Mouse (Mus musculus) ovary, postnatal 36 days (tissue): ENCODE results near the gene Emilin2.
"Not testable (repeated sequence)": the region's sequence is repeated elsewhere in the genome, so short reads cannot be mapped to it uniquely, and the experiment has no call there.

Experiments used
- DNase-seq: peaks from one replicate; pipeline ENCODE4 v3.0.0; 2022; ENCODE audit warnings: low spot score, mixed read lengths

The Emilin2 gene

GRCm38 (mm10) chr17:71311340-71312171 is at the start of gene Emilin2:
Emilin2 (minus strand) TSS chr17:71311978.
- no peak for DNase-seq

- no peak for DNase-seq
Measured at GRCm38 (mm10) chr17:71355526-71355925, 43.7 kb upstream of the Emilin2 start.

DNA sequence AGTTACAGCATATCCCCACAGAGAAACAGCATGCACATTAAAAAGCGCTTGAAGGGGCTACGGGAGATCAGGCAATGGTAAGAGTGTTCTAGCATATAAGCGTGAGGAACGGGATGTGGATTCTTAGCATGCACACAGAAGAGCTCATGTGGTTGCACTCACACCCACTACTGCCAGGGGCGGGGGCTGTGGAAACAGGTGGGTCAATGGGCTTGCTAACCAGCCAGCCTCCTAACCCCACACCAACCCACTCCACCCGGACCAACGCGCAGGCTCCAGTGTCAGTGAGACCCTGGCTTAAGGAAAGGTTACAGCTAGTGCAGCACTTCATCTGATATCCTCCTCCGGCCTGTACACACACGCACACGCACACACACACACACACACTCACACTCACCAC is 42.4 kb upstream of the Emilin2 start:
- DNase-seq: no peak

GRCm38 (mm10) chr17:71348188-71348587 is 36.4 kb upstream of the Emilin2 start:
- no peak for DNase-seq

- DNase-seq: no peak
Measured at GRCm38 (mm10) chr17:71342006-71342405, 30.2 kb upstream of the Emilin2 start.

GRCm38 (mm10) chr17:71338627-71339026 is 26.8 kb upstream of the Emilin2 start:
- no peak for DNase-seq

DNA sequence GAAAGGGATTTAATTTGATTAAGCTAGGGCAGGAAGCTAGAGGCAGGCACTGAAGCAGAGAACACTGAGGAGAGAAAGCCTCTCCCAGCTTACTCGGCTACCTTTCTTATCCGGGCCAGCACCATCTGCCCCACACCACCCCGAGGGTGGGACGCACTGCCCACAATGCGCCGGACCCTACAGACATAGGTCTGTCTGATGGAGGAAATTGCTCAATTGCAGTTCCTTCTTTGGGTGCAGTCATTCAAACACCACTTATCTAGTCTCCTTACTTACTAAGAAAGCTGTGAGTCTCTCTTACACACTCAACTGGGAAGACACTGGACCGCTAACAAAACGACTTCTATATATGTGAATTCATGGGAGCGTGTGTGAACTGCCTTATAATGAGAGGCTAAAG is 25.8 kb upstream of the Emilin2 start:
- DNase-seq: no peak

DNA sequence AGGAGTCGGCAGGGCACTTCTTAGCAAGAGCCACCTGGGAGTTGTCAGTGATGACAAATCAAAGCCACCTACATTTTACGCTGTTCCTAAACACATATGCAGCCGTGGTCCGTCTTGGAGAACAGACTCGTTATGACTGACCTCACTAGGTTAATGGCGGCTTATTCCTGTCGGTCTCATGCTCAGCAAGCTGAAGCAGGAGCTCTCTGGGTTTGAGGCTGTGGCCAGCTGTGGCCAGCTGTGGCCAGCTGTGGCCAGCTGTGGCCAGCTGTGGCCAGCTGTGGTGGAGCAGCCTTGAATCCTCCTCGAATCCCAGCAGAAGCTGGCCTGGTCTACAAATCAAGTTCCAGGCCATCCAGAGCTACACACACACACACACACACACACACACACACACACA is 24.6 kb upstream of the Emilin2 start:
- DNase-seq: no peak

DNA sequence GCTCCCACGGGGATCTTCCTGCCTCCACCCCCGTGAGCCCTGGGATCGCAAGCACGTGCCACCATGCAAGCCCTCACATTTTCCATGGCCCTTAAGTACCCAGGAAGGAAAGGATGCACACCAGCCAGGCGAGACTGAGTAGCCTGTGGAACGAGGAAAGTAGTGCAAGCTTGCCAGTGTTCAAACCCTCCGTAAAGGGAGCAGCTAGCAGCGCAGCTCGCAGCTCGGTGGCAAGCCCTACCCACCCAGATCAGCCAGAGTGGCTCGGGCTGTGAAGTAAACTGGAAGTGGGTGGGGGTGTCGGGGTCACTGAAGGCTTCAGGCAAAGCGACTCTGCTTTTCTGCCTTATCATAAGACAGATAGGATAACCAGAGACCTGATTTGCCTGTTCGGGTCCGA is 20.5 kb upstream of the Emilin2 start:
- no peak for DNase-seq

DNA sequence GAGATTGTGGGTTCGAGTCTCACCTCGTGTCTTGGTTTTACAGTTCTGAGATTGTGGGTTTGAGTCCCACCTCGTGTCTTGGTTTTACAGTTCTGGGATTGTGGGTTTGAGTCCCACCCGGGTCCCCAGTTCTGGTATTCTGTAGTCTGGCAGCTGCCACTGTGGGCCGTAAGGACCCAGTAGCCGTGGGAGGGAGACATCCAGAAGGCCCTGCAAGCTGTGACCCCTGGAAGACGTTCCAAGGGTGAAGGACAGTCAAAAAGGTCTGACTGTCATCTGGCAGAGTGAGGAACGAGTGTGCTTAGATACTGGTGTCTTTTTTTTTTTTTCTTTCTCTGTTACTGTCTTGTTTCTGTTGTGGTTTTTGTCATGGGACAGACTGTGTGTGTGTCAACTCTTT is 9.0 kb upstream of the Emilin2 start:
- not testable (repeated sequence) for DNase-seq

DNA sequence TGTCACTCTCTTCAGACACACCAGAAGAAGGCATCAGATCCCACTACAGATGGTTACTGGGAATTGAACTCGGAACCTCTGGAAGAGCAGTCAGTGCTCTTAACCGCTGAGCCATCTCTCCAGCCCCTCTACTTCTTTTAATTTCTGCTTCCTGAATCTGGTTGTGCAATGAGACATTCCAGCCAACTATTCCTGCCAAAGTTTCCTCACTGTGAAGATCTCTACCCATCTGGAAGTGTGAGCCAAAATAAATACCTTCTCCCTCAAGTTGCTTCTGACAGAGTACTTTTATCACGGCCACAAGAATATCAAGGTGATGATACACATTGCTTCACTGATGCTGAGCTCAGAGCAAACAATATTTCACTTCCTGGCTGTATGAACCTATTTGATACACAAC is 7.6 kb upstream of the Emilin2 start:
- DNase-seq: no peak

GRCm38 (mm10) chr17:71317571-71317970 is 5.8 kb upstream of the Emilin2 start:
- DNase-seq: no peak

DNA sequence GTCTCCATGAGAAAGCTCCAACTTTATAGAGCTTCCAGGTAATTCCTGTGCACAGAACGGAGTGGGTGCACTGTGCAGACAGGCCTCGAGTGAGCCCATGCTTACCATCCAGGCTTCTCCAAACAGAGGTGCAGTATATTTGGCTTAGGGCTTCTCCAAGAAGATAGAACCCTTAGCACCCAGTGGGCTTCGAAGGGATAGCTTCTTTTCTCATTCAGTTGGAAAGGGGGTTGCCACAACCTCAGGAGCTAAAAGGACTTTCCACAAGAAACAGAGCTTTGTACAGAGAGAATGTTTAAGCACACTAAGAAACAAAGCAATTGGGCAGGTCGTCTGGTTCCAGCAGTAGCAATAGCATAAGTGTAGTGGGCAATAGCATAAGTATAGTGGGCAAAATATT is 2.5 kb upstream of the Emilin2 start:
- DNase-seq: no peak

- DNase-seq: peak; percentile 47
Measured at GRCm38 (mm10) chr17:71310486-71311339, 1.1 kb downstream of the Emilin2 start.

GRCm38 (mm10) chr17:71309711-71310485 is 1.9 kb downstream of the Emilin2 start:
- no peak for DNase-seq

- DNase-seq: no peak
Measured at GRCm38 (mm10) chr17:71309141-71309540, 2.6 kb downstream of the Emilin2 start.

DNA sequence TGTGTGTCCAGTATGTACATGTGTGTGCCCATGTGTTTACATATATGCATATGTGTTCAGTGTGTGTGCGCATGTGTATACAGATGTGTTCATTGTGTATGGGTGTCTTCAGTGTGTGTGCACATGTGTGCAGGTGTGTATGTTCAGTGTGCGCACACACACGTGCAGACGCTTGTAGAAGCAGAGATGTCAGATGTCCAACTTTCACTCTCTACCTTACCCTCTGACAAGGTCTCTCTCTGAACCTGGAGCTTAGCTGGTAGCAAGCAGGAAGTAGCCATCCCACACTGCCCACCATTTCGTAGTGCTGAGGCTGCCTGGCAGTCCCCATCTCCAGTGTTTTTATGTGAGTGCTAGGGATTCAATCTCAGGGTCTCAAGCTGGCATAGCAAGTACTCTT is 3.5 kb downstream of the Emilin2 start:
- DNase-seq: no peak

DNA sequence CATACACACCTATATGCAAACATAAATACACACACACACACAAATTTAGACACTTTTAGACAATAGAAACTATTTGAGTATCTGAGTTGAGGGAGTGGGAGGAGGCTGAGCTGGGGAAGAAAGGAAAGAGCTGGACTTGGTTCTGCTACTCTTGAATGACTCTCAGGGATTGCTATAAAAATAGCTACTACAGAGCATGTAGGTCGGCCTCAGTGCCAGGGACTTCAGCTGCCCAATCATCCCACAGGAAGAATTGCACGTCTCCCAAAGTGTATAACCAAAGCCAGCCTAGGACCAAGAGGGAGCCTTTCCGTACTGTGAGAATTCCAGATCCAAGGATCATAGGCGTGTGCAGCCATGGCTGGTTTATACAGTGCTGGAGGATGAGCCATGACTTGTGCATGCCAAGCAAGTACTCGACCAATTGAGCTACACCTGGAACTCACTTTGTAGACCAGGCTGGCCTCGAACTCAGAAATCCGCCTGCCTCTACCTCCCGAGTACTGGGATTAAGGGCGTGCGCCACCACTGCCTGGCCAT is 4.5 kb downstream of the Emilin2 start:
- DNase-seq: no peak

DNA sequence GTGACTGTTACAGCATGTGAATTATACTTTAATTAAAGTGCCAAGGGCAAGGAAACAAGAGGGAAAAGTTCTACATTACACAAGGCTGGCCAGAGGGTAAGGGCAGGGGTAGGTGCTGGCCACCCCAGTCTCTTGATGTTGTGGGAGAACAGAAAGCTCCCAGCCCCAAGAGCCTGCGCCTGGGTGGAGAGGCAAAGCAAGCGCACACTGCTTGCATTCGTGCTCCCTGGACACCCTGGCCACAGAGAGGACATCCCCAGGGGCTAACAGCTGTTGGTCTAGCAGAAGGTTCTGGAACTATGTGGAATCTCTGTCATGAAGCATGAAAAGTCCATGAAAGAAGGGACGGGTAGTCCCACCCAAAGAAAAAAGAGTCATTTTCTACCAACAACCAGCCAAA is 5.1 kb downstream of the Emilin2 start:
- no peak for DNase-seq

DNA sequence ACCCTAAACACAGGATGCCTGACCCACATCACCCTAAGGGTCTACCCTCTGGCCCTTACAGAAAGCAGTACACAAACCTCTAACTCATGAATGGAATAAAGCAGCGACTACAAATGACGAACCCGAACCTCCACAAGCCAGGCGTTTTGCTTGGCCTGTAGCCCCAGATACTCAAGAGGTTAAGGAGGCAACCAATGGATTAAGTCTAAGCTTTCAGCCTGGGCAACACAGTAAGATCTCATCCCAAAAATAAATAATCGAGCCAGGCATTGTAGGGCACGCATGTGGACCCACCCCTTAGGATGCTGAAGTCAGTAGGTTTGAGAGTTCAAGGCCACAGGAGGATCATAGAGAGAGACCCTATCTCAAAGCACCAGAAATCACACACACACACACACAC is 5.7 kb downstream of the Emilin2 start:
- no peak for DNase-seq

- no peak for DNase-seq
Measured at GRCm38 (mm10) chr17:71303444-71303843, 8.3 kb downstream of the Emilin2 start.

DNA sequence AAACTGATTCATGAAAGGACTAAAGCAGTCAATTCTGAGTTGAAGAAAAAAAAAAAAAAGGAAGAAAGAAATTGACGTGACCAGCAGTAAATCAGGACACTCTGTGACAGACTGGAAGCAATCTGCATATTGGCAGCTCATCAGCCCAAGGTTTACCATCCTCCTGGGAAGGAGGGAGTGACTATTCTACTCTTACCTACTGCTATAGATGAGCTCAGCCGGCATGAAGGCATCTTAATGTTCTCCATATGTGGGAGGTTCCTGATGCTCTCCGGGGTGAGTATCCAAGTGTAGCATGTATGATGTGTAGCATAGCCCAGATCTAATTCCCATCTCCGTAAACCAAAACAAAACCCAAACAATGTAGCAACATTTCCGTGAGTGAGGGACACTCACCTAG is 10.4 kb downstream of the Emilin2 start:
- DNase-seq: no peak
